Mouse (Mus musculus) midbrain, embryonic 14.5 days (tissue): ENCODE measurements around the gene Lix1l. TPM values are rescaled to one million over a fixed set of nuclear protein-coding genes. Genes with fewer than 3 reads are reported as not detected.

Source experiments
- ATAC-seq: fragments of 200-750 bp; cut with Nextera tagmentation; 2 replicates; pipeline ENCODE4 v1.8.0; 2017; ENCODE audit warnings: moderate number of reproducible peaks, moderate library complexity; ENCODE audit not compliant: low FRiP score, low TSS enrichment
- DNase-seq: peaks from one replicate; pipeline ENCODE4 v3.0.0-alpha.2; 2015
- H3K27ac ChIP-seq: fragments of 300-500 bp; sonication (generic); replicated peaks from 2 replicates; pipeline ENCODE4 v1.5.1; 2014; ENCODE audit warnings: mild to moderate bottlenecking, low read depth, low read length, moderate library complexity
- H3K27me3 ChIP-seq: fragments of 300-500 bp; sonication (generic); 2 replicates; pipeline ENCODE4 v1.6.1; 2014; ENCODE audit warnings: low read length, control low read depth, mixed read lengths; ENCODE audit not compliant: control insufficient read depth, insufficient read depth
- H3K36me3 ChIP-seq: fragments of 300-500 bp; sonication (generic); 2 replicates; pipeline ENCODE4 v1.6.1; 2014; ENCODE audit warnings: low read length, control low read depth; ENCODE audit not compliant: control insufficient read depth, insufficient read depth
- H3K4me1 ChIP-seq: fragments of 300-500 bp; sonication (generic); 2 replicates; pipeline ENCODE4 v1.6.1; 2014; ENCODE audit warnings: mild to moderate bottlenecking, antibody characterized with exemption, low read length, control low read depth; ENCODE audit not compliant: control insufficient read depth, insufficient read depth
- H3K4me2 ChIP-seq: fragments of 300-500 bp; sonication (generic); 2 replicates; pipeline ENCODE4 v1.6.1; 2014; ENCODE audit warnings: mild to moderate bottlenecking, low read length, moderate library complexity
- H3K4me3 ChIP-seq: fragments of 300-500 bp; sonication (generic); replicated peaks from 2 replicates; pipeline ENCODE4 v1.5.1; 2014; ENCODE audit warnings: low read depth, low read length
- H3K9ac ChIP-seq: fragments of 300-500 bp; sonication (generic); replicated peaks from 2 replicates; pipeline ENCODE4 v1.6.1; 2014; ENCODE audit warnings: mild to moderate bottlenecking, low read length, moderate library complexity
- H3K9me3 ChIP-seq: fragments of 300-500 bp; sonication (generic); 2 replicates; pipeline ENCODE4 v1.6.1; 2016; ENCODE audit warnings: low read length, control low read depth, mixed read lengths; ENCODE audit not compliant: control insufficient read depth
- WGBS: fragments of 180-500 bp; shearing (Covaris S2); extraction: QIAGEN DNeasy Blood & Tissue Kit; methylation state at CpG from one replicate; pipeline ENCODE4 v1.1.7; 2014; 5-methylcytosine and 5-hydroxymethylcytosine counted together
- polyA plus RNA-seq: library from polyadenylated mRNA; unstranded; fragments of >200 nt; fragmentation: Nextera tagmentation; extraction: Ambion mirVana; gene quantifications from 2 replicates; pipeline ENCODE4 v1.2.1, GENCODE M21; 2014

Gene Lix1l
- polyA plus RNA-seq, 1 experiment from 2014 or later = 6.7 TPM

GRCm38 (mm10) chr3:96593790-96594560 is 7.0 kb upstream of the Lix1l start, which contains the start of gene Polr3gl:
Gene Polr3gl (minus strand): TSS chr3:96594181.
- H3K4me1 ChIP-seq = peaks cover 39% of the 10 kb centered on the region
- no peaks in the 10 kb centered on the region for H3K9me3 ChIP-seq
- H3K27ac ChIP-seq = peak within 1 kb of the TSS; percentile 82
- H3K4me2 ChIP-seq = peak within 1 kb of the TSS; percentile 67
- H3K36me3 ChIP-seq = no peaks in the 10 kb centered on the region
- peak; percentile 86 for ATAC-seq
- WGBS = 0% methylated on average over 38 of the region's 38 CpGs
- peak; percentile 96 for DNase-seq
- H3K4me3 ChIP-seq = peak within 1 kb of the TSS; percentile 62
- peak within 1 kb of the TSS; percentile 67 for H3K9ac ChIP-seq
- H3K27me3 ChIP-seq = no peaks in the 10 kb centered on the region

GRCm38 (mm10) chr3:96594851-96595250 is 6.1 kb upstream of the Lix1l start:
- Histone ChIP-seq H3K4me2 (no peak overlapping the region), H3K9ac (no peak overlapping the region), H3K27me3 (no peaks in the 10 kb centered on the region), H3K27ac (no peak overlapping the region), H3K36me3 (no peaks in the 10 kb centered on the region), H3K9me3 (no peaks in the 10 kb centered on the region), H3K4me1 (peaks cover 40% of the 10 kb centered on the region), H3K4me3 (no peak overlapping the region)
- 84% methylated on average over 5 of the region's 5 CpGs for WGBS
- ATAC-seq = no peak
- no peak for DNase-seq

DNA sequence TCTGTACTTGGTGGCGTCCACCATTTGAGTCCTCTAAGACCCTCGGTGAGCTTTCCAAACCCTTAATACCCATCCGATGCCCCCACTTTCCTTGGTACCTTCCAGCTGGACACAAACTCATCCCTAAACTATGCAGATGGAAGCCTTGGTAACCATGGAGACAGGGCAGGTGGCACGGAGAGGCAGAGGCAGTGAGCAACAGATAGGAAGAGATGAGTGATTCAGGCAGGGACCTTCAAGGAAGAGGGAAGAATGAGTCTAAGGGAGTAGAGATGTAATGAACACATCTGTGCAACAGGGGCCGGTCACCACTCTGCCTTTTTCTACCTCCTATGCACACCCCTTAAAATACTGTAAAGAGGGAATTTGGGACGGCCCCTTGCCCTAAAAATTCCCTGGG is 5.3 kb upstream of the Lix1l start:
- WGBS = 20% methylated on average over 6 of the region's 6 CpGs
- no peak overlapping the region for H3K27ac ChIP-seq
- no peak for ATAC-seq

DNA sequence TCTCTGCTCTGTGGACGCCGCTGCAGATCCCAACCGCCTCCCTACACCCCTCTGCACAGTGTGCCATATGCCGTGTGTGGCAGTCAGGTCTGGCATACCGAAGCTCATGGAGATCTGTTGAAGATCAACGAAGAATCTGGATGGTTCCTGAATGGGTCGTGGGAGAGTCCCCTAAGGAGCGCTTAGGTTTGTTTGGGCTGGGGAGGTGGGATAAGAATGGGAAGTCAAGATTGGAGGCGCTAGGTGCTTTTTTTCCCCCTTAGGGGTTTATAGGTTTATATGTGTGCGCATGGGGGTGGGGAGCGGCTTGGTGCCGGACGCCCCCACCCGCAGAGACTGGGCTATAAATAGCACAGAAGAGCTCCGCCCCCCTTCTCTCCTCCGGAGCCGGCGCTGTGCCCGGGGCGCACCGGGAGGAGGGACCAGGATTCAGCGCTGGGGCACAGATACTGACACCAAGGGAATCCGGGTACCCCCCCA is 4.7 kb upstream of the Lix1l start, which contains the start of gene Ankrd34a:
Gene Ankrd34a, plus strand, starts transcription at position 409 of the 480 bp plus-strand sequence.
- Histone ChIP-seq H3K9me3 (no peaks in the 10 kb centered on the region), H3K36me3 (no peaks in the 10 kb centered on the region), H3K4me3 (peak within 1 kb of the TSS; percentile 48), H3K4me2 (peak within 1 kb of the TSS; percentile 100), H3K27ac (peak within 1 kb of the TSS; percentile 39), H3K9ac (peak within 1 kb of the TSS; percentile 68), H3K4me1 (peaks cover 48% of the 10 kb centered on the region), H3K27me3 (no peaks in the 10 kb centered on the region)
- ATAC-seq (no peak), DNase-seq (peak; percentile 74)
- WGBS = under 1% methylated on average over 22 of the region's 23 CpGs

More for the DNA sequence above, 5.3 kb upstream of the Lix1l start:
- DNase-seq = peak; percentile 40
- Histone ChIP-seq H3K4me3 (peak overlapping the region; percentile 48; the same call in 1 of the 2 replicates), H3K9me3 (no peaks in the 10 kb centered on the region), H3K36me3 (no peaks in the 10 kb centered on the region), H3K4me1 (peaks cover 48% of the 10 kb centered on the region), H3K9ac (no peak overlapping the region), H3K27me3 (no peaks in the 10 kb centered on the region), H3K4me2 (peak overlapping the region; percentile 100)

GRCm38 (mm10) chr3:96596855-96597254 is 4.1 kb upstream of the Lix1l start:
- ATAC-seq (no peak), DNase-seq (peak; percentile 41)
- Histone ChIP-seq H3K27ac (peak overlapping the region; percentile 39), H3K9me3 (no peaks in the 10 kb centered on the region), H3K4me2 (peak overlapping the region; percentile 100), H3K4me3 (peak overlapping the region; percentile 48), H3K36me3 (no peaks in the 10 kb centered on the region), H3K9ac (peak overlapping the region; percentile 68), H3K4me1 (peaks cover 50% of the 10 kb centered on the region), H3K27me3 (no peaks in the 10 kb centered on the region)
- WGBS = 1% methylated on average over 11 of the region's 12 CpGs

DNA sequence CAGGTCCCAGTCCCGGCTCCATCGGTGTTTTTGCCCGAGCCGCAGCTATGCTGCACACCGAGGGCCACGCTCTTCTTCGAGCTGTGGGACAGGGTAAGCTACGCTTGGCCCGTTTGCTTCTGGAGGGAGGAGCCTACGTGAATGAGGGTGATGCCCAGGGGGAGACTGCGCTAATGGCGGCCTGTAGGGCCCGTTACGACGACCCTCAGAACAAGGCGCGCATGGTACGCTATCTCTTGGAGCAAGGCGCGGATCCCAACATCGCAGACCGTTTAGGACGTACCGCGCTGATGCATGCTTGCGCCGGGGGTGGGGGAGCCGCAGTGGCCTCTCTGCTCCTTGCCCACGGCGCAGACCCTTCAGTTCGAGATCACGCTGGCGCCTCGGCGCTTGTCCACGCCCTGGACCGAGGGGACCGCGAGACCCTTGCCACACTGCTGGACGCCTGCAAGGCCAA is 3.5 kb upstream of the Lix1l start:
- peak overlapping the region; percentile 48 for H3K4me3 ChIP-seq
- peak overlapping the region; percentile 100 for H3K4me2 ChIP-seq
- peaks cover 56% of the 10 kb centered on the region for H3K4me1 ChIP-seq
- no peaks in the 10 kb centered on the region for H3K36me3 ChIP-seq
- under 1% methylated on average over 40 of the region's 40 CpGs for WGBS
- DNase-seq = peak; percentile 67
- H3K27ac ChIP-seq = peak overlapping the region; percentile 39
- H3K27me3 ChIP-seq = no peaks in the 10 kb centered on the region
- H3K9me3 ChIP-seq = no peaks in the 10 kb centered on the region
- peak overlapping the region; percentile 68 for H3K9ac ChIP-seq
- no peak for ATAC-seq

DNA sequence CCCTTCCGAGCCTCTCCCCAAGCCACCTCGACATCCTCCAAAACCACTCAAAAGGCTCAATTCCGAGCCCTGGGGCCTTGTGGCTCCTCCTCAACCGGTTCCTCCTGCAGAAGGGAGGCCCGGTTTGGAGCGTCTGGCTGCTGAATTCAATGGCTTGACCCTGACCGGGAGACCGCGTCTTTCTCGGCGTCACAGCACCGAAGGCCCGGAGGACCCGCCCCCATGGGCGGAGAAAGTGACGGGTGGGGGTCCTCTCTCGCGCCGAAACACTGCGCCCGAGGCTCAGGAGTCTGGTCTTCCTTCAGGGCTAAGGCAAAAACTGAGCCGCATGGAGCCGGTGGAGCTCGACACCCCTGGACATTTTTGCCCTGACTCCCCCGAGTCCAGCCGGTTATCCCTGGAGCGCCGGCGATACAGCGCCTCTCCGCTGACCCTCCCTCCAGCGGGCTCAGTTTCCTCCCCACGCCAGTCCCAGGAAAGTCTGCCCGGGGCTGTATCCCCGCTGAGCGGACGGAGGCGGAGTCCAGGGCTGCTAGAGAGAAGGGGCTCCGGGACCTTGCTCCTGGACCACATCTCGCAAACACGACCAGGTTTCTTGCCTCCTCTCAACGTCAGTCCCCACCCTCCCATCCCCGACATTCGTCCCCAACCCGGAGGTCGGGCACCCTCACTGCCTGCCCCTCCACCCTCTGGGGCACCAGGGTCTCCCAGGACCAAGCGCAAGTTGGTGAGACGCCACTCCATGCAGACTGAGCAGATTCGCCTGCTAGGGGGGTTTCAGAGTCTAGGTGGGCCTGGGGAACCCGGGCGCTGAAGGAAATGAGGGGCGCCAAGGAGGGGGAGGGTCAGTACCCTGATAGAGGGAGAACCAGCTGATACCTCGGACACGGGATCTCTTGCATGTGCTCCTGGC is 2.5 kb upstream of the Lix1l start:
- Histone ChIP-seq H3K9ac (peak overlapping the region; percentile 68), H3K27ac (peak overlapping the region; percentile 39; the same call in 1 of the 2 replicates), H3K4me3 (peak overlapping the region; percentile 48), H3K4me2 (peak overlapping the region; percentile 100), H3K4me1 (peaks cover 59% of the 10 kb centered on the region), H3K9me3 (no peaks in the 10 kb centered on the region), H3K36me3 (no peaks in the 10 kb centered on the region), H3K27me3 (no peaks in the 10 kb centered on the region)
- ATAC-seq (no peak), DNase-seq (peak; percentile 81)
- WGBS = 1% methylated on average over 54 of the region's 54 CpGs

DNA sequence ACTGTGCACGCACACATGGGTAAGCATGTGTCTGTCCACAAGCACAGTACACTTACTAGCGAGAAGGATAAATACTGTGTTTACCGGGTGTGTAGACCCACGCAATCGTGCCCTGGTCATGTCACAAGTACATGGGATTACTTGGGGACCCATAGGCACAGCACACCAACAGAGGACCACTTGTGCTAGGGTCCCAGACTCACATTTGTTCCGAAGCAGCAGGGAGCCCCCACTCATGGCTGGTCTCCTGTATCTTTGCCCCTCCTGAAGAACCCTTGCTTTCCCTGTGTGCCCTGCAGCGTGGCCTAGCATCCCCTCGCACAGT is 1.9 kb upstream of the Lix1l start:
- peak overlapping the region; percentile 100 for H3K4me2 ChIP-seq
- no peak overlapping the region for H3K27ac ChIP-seq
- H3K36me3 ChIP-seq = no peaks in the 10 kb centered on the region
- peak overlapping the region; percentile 68; the same call in 1 of the 2 replicates for H3K9ac ChIP-seq
- H3K4me3 ChIP-seq = peak overlapping the region; percentile 48; the same call in 1 of the 2 replicates
- DNase-seq = no peak
- WGBS = 45% methylated on average over 8 of the region's 8 CpGs
- peaks cover 65% of the 10 kb centered on the region for H3K4me1 ChIP-seq
- H3K9me3 ChIP-seq = no peaks in the 10 kb centered on the region
- H3K27me3 ChIP-seq = no peaks in the 10 kb centered on the region
- no peak for ATAC-seq
